1 mouse cellular context compared by ENCODE assay signal in the genomic region with DNA sequence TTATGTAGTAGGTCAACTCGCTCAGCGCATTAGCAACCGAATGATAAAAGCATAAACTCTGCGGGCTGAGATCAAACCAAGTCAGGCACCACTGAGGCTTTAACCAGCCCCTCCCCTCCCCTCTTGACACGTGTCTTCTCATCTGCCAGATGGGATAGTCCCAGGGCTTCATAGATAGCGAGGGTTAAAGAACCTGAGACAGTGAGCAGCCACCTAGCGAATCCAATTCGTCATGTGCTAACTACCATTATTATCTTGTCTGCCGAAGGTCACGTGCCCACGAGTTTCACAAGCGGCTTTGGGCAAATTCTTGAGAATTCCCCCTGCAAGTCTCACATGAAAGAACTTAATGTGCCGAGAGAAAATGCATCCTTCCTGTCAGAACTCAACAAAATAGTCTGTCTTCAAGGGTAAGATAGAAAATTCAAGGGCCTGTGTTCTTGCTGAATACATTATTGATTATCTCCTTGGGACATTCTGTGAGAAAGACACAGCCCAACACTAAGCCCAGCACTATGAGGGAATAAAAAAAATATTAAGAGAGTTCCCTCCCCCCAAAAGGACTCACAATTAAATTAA.
TF ChIP-seq lines count a peak whose summit lies in the region.

No protein-coding gene starts in this region.

TF ChIP-seq in MEL, 35 proteins besides CTCF, POLR2A, EP300 and RAD21:
- TF ChIP-seq ZC3H11A (IDR thresholded peaks at IDR 0.05; ENCODE audit: low read depth, low read length) (no peak), MYC (IDR thresholded peaks at IDR 0.05; ENCODE audit: low read depth, low read length) (peak; percentile 99), UBTF (IDR thresholded peaks at IDR 0.05; ENCODE audit: borderline replicate concordance, insufficient read depth, low read depth, low read length) (no peak), SIN3A (IDR thresholded peaks at IDR 0.05; ENCODE audit: low read length) (peak; percentile 99), NRF1 (IDR thresholded peaks at IDR 0.05; ENCODE audit: insufficient read depth, low read depth, low read length, poor library complexity, severe bottlenecking) (peak; percentile 16; the same call in 1 of the 2 replicates), ETS1 (IDR thresholded peaks at IDR 0.05; ENCODE audit: low read depth, low read length) (peak; percentile 94), ZKSCAN1 (IDR thresholded peaks at IDR 0.05; ENCODE audit: low read depth, low read length) (no peak), E2F4 (IDR thresholded peaks at IDR 0.05; ENCODE audit: borderline replicate concordance, low read depth, low read length) (no peak), KAT2A (conservative IDR thresholded peaks at IDR 0.05; ENCODE audit: low read depth, low read length) (no peak), GATA1 (IDR thresholded peaks at IDR 0.05; ENCODE audit: low read depth, low read length) (peak; percentile 91), POLR2AphosphoS2 (IDR thresholded peaks at IDR 0.05; ENCODE audit: low read length) (no peak), USF1 (IDR thresholded peaks at IDR 0.05; ENCODE audit: low read depth, low read length) (peak; percentile 100), MYB (IDR thresholded peaks at IDR 0.05; ENCODE audit: low read depth, low read length) (no peak), BHLHE40 (IDR thresholded peaks at IDR 0.05; ENCODE audit: borderline replicate concordance, low read depth, low read length) (peak; percentile 99), POLR2AphosphoS5 (IDR thresholded peaks at IDR 0.05; ENCODE audit: borderline replicate concordance, low read depth, low read length) (no peak), CHD2 (IDR thresholded peaks at IDR 0.05; ENCODE audit: low read length) (no peak), SMC3 (IDR thresholded peaks at IDR 0.05; ENCODE audit: low read depth, low read length) (no peak; the same call in 1 of the 2 replicates), NELFE (IDR thresholded peaks at IDR 0.05; ENCODE audit: low read depth, low read length) (peak; percentile 58), MEF2A (IDR thresholded peaks at IDR 0.05; ENCODE audit: extremely low read depth, insufficient replicate concordance, low read depth, low read length, poor library complexity, severe bottlenecking) (no peak), HCFC1 (IDR thresholded peaks at IDR 0.05; ENCODE audit: low read depth, low read length) (peak; percentile 45; the same call in 1 of the 2 replicates), ZNF384 (IDR thresholded peaks at IDR 0.05; ENCODE audit: low read depth, low read length) (no peak; the same call in 1 of the 2 replicates), MAZ (IDR thresholded peaks at IDR 0.05; ENCODE audit: low read depth, low read length) (peak; percentile 94), TCF12 (IDR thresholded peaks at IDR 0.05; ENCODE audit: low read depth, low read length) (peak; percentile 69), CHD1 (IDR thresholded peaks at IDR 0.05; ENCODE audit: low read depth, low read length) (no peak), GABPA (IDR thresholded peaks at IDR 0.05; ENCODE audit: low read depth, low read length) (no peak), RCOR1 (IDR thresholded peaks at IDR 0.05; ENCODE audit: low read depth, low read length) (peak; percentile 33), TAL1 (IDR thresholded peaks at IDR 0.05; ENCODE audit: low read length) (peak; percentile 61), JUND (IDR thresholded peaks at IDR 0.05; ENCODE audit: low read depth, low read length) (no peak), MAFK (IDR thresholded peaks at IDR 0.05; ENCODE audit: borderline replicate concordance, low read depth, low read length) (no peak), USF2 (IDR thresholded peaks at IDR 0.05; ENCODE audit: borderline replicate concordance in 1 of 2, insufficient read depth in 1 of 2, low read depth in 1 of 2, low read length in 2 of 2) (peak in 1 of 2 experiments; percentile 94; a peak in 2 of 4 replicates), ZMIZ1 (IDR thresholded peaks at IDR 0.05; ENCODE audit: low read depth, low read length) (0 out of 2 replicates have a peak, but pooled peaks have one; percentile 29), TBP (IDR thresholded peaks at IDR 0.05; ENCODE audit: low read depth, low read length) (peak; percentile 81), MXI1 (IDR thresholded peaks at IDR 0.05; ENCODE audit: low read depth, low read length) (peak; percentile 100), MAX (IDR thresholded peaks at IDR 0.05; ENCODE audit: low read length) (peak; percentile 100), ELF1 (IDR thresholded peaks at IDR 0.05; ENCODE audit: low read depth, low read length) (no peak)
